Mouse (Mus musculus) thymus, adult 2 months (tissue): ENCODE data around the gene Shank2. TPM values are rescaled to one million over a fixed set of nuclear protein-coding genes. Genes with fewer than 3 reads are reported as not detected.

Source experiments
- DNase-seq: peaks from one replicate; pipeline ENCODE4 v3.0.0; 2021
- H3K27ac ChIP-seq: fragments of 200-500 bp; 2 replicates; pipeline ENCODE4 v1.5.1; 2012; ENCODE audit warnings: low read length, control low read depth; ENCODE audit not compliant: control insufficient read depth, insufficient read depth
- H3K27me3 ChIP-seq: fragments of 200-500 bp; 2 replicates; pipeline ENCODE4 v1.6.1; 2012; ENCODE audit warnings: mild to moderate bottlenecking, low read length, moderate library complexity, mixed read lengths; ENCODE audit not compliant: control insufficient read depth, insufficient read depth
- H3K36me3 ChIP-seq: fragments of 200-500 bp; 2 replicates; pipeline ENCODE4 v1.6.1; 2012; ENCODE audit warnings: mild to moderate bottlenecking, low read length, moderate library complexity; ENCODE audit not compliant: control insufficient read depth, insufficient read depth
- H3K4me1 ChIP-seq: fragments of 200-500 bp; replicated peaks from 2 replicates; pipeline ENCODE4 v1.6.1; 2012; ENCODE audit warnings: low read length; ENCODE audit not compliant: control insufficient read depth, insufficient read depth
- H3K4me3 ChIP-seq: fragments of 200-500 bp; 2 replicates; pipeline ENCODE4 v1.5.1; 2012; ENCODE audit warnings: mild to moderate bottlenecking, low read length, control low read depth, moderate library complexity; ENCODE audit not compliant: control insufficient read depth, insufficient read depth
- CTCF ChIP-seq: fragments of 200-500 bp; IDR thresholded peaks from 2 replicates; pipeline ENCODE4 v1.5.1; 2012; ENCODE audit warnings: mild to moderate bottlenecking, control low read depth, low read length, moderate library complexity, borderline replicate concordance; ENCODE audit not compliant: control insufficient read depth, poor library complexity, insufficient read depth; ENCODE audit errors: extremely low read depth
- POLR2A ChIP-seq: fragments of 200-500 bp; IDR thresholded peaks from 2 replicates; pipeline ENCODE4 v1.6.1; 2012; ENCODE audit warnings: mild to moderate bottlenecking, low read length, control low read depth, moderate library complexity; ENCODE audit not compliant: control insufficient read depth, poor library complexity, insufficient read depth; ENCODE audit errors: extremely low read depth
- WGBS: fragments of 180-500 bp; shearing (Covaris S2); methylation state at CpG from one replicate; pipeline ENCODE4 v1.1.7; 2018; 5-methylcytosine and 5-hydroxymethylcytosine counted together
- polyA plus RNA-seq: library from polyadenylated mRNA; depleted of rRNA; stranded (reverse); fragments of >200 nt; gene quantifications from 2 replicates; pipeline ENCODE4 v1.2.3, GENCODE M21; 2012

Shank2 gene
- polyA plus RNA-seq, 1 experiment: 2.8 TPM

DNA sequence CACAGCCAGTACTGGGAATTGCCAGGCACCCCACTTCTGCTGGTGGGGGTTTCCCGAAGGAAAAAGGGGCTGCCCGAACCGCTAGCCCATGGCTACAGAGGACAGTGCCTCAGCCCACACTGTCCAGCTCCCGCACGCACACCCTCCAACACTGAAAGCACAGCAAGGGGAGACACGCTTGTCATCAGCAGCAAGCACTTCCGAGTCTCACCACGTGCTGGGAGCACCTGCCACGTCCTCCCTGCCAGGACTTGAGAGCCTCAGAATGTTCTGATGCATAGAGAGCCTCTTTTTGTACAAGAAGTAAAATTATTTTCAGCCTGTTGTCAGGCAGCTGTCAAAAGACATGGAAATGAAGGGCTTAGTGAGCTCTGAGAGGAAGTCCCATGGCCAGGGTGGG is 169.0 kb downstream of the Shank2 start:
- Histone ChIP-seq H3K4me1 (no peaks in the 10 kb centered on the region), H3K27me3 (no peaks in the 10 kb centered on the region; the same call in 1 of the 2 replicates), H3K4me3 (no peak overlapping the region), H3K27ac (no peak overlapping the region), H3K36me3 (no peaks in the 10 kb centered on the region)
- TF ChIP-seq CTCF (no peak), POLR2A (no peak)
- DNase-seq: no peak
- WGBS: 82% methylated on average over 9 of the region's 9 CpGs

DNA sequence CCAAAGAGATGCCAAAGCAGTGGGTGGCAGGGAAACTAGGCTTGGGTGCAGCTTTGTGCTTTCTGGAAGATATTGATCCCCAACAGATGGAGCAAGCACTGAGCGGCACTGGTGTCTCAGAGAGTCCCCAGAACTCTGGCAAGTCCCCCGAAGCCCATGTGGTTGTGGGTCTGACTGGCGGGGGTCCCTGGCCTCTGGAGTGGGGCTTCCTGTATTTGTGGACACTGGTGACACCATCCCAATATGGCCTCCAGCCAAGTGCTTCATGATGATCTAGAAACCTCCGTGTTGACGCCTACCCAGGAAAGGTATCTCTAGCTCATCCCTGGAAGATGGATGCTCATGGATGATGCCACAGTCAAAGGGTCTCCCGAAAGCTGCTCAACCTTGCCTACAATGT is 172.1 kb downstream of the Shank2 start:
- Histone ChIP-seq H3K27ac (no peak overlapping the region), H3K27me3 (no peaks in the 10 kb centered on the region; the same call in 1 of the 2 replicates), H3K4me3 (no peak overlapping the region), H3K36me3 (no peaks in the 10 kb centered on the region), H3K4me1 (no peaks in the 10 kb centered on the region)
- TF ChIP-seq POLR2A: no peak
- TF ChIP-seq CTCF: no peak
- 90% methylated on average over 6 of the region's 6 CpGs for WGBS
- DNase-seq: no peak

DNA sequence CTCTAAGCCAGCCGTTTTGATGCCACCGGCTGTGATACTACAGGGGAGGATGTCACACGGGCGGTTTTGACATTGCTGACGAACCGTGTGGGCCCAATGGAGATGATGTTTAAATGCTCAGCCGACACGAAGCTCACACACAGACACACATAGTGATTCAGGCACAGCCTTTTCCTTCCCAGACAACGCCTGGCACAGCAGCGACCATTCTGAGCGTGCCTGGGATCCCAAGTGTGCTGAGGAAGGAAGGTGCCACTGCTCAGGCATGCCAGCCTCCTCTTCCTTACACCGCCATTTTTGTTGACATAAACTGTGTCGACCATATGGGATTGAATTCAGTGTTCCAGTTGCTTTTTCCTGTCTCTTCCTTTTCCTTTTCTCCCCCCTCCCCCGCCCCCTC is 172.6 kb downstream of the Shank2 start:
- H3K4me3 ChIP-seq: no peak overlapping the region
- H3K27me3 ChIP-seq: no peaks in the 10 kb centered on the region; the same call in 1 of the 2 replicates
- WGBS: 81% methylated on average over 14 of the region's 14 CpGs
- H3K27ac ChIP-seq: no peak overlapping the region
- H3K36me3 ChIP-seq: no peaks in the 10 kb centered on the region
- TF ChIP-seq POLR2A: no peak
- no peak for TF ChIP-seq CTCF
- H3K4me1 ChIP-seq: no peaks in the 10 kb centered on the region
- DNase-seq: no peak

DNA sequence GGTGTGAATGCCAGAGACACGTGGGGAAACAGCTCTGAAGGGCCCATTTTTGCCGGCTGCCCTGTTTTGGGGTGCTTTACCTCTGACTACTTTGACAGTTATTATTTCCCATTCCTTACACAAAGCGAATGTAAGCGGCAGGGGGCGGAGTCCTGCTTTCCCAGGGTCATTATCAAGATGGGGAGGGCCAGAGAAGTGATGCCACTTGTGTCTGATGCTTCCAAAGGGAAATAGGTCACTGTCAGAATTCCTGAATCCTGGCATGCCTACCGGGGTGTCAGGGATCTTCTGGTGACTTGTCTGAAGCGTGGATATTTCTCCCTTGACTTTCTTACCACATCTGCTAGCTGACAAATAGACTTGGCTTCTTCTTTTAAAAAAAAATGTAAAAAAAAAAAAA is 173.3 kb downstream of the Shank2 start:
- TF ChIP-seq POLR2A (no peak), CTCF (no peak)
- Histone ChIP-seq H3K4me1 (no peaks in the 10 kb centered on the region), H3K36me3 (no peaks in the 10 kb centered on the region), H3K27ac (no peak overlapping the region), H3K27me3 (no peaks in the 10 kb centered on the region; the same call in 1 of the 2 replicates), H3K4me3 (no peak overlapping the region)
- 39% methylated on average over 7 of the region's 7 CpGs for WGBS
- no peak for DNase-seq

DNA sequence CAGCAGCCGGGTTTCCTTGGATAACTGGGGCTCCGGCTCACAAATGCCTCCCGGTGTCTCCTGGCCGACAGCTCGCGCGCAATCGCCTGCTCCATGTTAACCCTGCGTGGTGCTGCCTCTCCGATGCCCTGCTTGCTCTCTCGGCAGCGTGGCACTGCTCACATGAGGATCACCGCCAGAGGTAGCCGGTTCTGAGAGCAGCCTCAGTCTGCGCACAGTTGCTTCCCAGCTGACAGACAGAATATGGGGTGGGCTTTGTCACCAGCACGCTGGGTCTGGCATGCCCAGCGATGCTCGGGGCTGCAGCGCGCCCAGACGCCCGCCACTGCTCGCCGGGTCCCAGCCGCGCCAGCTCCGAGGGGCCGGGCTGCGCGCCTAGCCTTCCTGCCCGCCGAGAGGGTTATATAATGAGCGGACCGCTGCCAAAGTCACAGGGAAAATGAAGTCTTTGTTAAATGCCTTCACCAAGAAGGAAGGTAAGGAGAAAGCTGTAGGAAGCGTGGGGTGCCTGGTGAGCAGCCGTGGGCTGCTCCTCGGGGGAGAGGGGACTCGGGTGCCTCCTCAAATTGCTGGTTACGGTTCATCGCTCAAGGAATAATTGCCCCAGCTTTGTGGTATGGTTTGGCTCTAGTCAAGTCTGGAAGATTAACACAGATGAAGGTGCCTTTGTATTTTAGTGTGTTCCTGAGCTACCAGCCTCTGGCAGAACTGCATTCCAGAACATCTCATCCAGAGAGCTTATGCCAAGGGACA is 173.9 kb downstream of the Shank2 start:
- no peak for DNase-seq
- no peaks in the 10 kb centered on the region for H3K4me1 ChIP-seq
- no peaks in the 10 kb centered on the region; the same call in 1 of the 2 replicates for H3K27me3 ChIP-seq
- H3K4me3 ChIP-seq: no peak overlapping the region
- no peak for TF ChIP-seq POLR2A
- no peak for TF ChIP-seq CTCF
- H3K36me3 ChIP-seq: no peaks in the 10 kb centered on the region
- H3K27ac ChIP-seq: no peak overlapping the region
- 11% methylated on average over 40 of the region's 40 CpGs for WGBS

DNA sequence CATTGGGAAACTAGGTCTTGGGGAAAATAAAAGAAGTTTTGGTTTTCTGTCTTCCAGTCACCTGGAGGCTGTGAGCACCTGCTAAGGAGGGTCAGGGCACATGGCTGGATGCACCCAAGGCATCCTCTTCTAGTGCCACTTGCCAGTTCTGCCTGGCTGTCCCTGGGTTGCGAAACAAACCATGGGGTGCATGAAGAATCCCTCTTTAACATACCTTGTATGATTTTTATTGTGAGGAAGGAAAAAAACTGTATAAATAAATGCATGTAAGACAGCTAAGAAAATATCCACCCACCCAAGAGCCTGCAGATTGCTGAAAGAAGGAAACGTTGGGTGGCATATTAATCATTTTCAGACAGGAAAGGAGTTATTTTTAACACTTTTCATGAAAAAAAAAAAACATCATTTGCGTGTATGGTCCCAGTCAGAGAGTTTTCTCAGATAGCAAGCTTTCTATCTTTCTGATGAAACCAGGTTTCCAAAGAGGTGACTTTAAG is 174.6 kb downstream of the Shank2 start:
- Histone ChIP-seq H3K27ac (no peak overlapping the region), H3K4me1 (no peaks in the 10 kb centered on the region), H3K36me3 (no peaks in the 10 kb centered on the region), H3K27me3 (no peaks in the 10 kb centered on the region; the same call in 1 of the 2 replicates), H3K4me3 (no peak overlapping the region)
- TF ChIP-seq CTCF: no peak
- TF ChIP-seq POLR2A: no peak
- WGBS: 27% methylated on average over 3 of the region's 3 CpGs
- no peak for DNase-seq
